Mouse (Mus musculus) kidney, adult 2 months (tissue): Measurements from ENCODE around the gene Lysmd2.

ENCODE experiments used
- CTCF ChIP-seq: fragments of 200-500 bp; conservative IDR thresholded peaks from 2 replicates; pipeline ENCODE4 v1.5.1; 2011; ENCODE audit warnings: low read depth, mild to moderate bottlenecking, control low read depth, low read length, moderate library complexity, mixed read lengths; ENCODE audit not compliant: insufficient read depth, insufficient read length
- POLR2A ChIP-seq: fragments of 200-500 bp; IDR thresholded peaks from one replicate; pipeline ENCODE4 v1.6.1; 2011; ENCODE audit warnings: low read depth, low read length, control low read depth

DNA sequence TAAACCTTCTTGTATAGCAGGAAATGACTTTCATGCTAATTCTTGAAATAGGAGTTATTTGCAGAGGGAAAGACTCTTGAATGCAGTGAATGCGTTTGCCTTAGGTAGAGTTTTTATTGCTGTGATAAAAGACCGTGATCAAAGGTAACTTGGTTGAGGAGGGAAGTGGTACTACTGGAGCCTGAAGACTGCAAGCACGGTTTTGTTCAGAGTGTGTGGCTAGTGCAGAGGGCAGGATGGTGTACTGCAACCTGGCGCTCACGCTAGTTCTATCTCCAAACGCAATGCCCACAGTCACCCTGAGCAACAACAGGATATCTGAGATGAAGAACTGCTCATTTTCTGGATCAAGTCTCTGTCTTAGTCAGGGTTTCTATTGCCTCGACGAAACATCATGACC, 8.1 kb downstream of the Lysmd2 start:
- TF ChIP-seq CTCF, result no peak
- TF ChIP-seq POLR2A, result no peak
